Mouse (Mus musculus): ENCODE results near the gene Urah.

Urah gene

DNA sequence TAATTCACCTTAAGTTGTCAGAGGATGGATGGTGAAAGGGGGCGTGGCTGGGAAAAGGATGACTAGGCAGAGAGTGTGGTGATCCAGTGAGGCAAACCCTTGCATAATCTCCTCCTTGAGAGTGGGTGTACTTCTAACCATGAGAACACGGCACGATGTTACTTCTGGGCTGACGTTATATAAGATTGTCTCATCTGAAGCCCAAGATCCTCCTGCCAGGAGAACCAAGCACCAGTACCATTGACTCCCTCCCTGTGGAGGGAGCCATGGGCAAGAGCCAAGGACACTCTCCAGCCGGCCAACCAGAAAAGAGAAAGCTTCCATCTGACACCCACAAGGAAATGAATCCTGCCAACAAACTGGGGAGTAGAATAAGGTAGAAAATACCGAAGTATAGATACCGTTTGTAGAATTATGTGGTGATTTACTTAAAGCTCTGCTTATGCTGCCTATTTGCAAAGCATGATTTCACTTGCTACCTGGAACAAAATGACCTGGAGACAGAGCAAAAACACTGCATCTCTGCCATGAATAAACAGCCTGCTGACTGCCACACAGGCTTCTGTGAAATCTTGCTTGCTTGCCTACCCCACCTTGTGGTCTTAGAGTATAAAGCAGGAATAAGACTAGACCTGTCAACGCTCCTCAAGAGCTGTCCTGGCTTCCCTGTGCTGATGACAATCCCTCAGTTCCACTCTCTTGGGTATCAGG is 6.5 kb upstream of the Urah start:
- no peak for TF ChIP-seq GATA4 (IDR thresholded peaks at IDR 0.05; ENCODE audit: insufficient replicate concordance, low read length)

DNA sequence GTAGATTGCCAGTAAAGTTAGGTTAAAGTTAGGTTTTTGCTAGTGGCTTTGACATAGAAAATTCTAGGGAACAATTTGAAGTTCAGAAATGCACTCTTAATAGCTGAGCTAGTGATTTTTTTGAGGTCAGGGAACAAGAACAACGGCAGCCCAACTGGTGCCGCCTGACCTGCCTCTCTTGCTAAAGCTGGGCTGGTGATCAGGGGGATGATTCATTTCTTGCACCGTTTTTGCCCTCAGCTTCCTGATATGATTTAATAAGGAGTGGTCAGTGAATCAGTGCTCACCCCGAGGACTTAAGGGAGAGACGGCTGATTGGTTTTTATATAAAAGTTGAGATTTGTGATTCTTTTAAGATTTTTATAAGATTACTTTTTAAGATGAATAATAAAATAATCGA is 3.4 kb upstream of the Urah start:
- no peak for TF ChIP-seq GATA4 (IDR thresholded peaks at IDR 0.05; ENCODE audit: insufficient replicate concordance, low read length)

DNA sequence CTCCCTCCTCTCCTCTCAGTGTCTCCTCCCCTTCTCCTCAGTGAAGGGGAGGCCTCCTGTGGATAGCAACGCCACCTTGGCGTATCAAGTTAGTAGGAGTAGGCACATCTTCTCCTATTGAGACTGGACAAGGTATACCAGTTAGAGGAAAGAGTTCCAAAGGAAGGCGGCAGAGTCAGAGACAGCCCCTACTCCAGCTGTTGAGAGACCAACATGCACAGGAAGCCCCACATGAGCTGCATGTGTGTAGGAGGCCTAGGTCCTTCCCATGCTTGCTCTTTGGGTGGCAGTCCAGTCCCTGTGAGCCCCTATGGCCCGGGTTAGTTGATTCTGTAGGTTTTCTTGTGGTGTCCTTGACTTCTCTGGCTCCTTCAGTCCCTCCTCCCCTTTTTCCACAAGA is 1.5 kb upstream of the Urah start:
- TF ChIP-seq GATA4 (IDR thresholded peaks at IDR 0.05; ENCODE audit: insufficient replicate concordance, low read length), result no peak

DNA sequence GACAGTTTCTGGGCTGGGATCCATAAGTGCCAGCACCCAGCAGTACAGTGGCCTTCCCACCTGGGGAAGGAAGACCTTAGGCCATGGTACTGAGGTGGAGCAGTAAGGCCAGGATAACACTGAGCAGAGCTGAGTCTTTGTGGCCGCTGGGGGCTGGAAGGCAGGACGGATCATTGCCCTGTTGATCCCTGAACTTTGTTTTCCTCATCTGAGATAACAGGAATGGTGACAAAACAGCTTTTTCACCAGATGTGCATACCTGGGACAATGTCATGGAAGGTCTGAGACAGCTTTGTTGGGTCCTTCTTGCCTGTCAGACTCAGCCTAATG is 905 bp downstream of the Urah start:
- peak; percentile 38; the same call in 1 of the 2 replicates for TF ChIP-seq GATA4 (IDR thresholded peaks at IDR 0.05; ENCODE audit: insufficient replicate concordance, low read length)

DNA sequence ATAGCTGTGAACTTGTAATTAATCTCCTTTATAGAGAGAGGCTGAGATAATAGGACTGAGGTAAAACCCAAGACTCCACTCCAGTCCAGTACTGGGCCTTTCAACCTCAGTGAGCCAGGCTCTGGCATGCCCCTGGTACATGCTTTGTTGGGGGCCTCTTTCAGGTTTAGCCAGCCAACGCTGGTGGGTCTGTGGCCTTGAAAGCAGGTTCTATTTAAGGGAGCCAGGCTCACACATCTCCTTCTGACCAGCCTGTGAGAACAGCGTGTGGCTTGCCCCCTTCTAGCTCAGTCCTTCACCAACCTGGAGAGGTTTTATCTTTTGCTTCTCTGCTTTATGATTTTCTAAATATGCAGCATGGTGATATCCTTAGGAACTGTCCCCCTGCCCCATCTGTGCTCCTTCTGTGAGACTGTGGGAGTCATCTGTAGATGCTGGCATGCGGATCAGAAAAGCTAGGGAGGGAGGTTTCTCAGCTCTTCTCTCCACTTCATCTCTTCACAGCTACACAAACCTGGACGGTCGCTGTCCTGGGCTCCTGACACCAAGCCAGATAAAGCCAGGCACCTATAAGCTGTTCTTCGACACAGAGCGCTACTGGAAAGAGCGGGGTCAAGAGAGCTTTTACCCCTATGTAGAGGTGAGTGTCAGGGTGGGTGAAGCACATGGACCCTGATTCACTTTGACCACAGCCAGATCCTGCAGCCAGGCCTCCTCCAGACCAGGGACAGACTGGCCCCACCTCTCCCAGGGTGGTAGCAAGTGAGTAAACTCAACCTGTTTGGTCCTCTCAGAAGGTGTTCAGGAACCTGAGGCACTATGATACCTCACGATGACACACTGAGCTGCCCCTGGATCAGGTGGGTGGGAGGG is 1.7 kb downstream of the Urah start:
- no peak for TF ChIP-seq GATA4 (IDR thresholded peaks at IDR 0.05; ENCODE audit: insufficient replicate concordance, low read length)

DNA sequence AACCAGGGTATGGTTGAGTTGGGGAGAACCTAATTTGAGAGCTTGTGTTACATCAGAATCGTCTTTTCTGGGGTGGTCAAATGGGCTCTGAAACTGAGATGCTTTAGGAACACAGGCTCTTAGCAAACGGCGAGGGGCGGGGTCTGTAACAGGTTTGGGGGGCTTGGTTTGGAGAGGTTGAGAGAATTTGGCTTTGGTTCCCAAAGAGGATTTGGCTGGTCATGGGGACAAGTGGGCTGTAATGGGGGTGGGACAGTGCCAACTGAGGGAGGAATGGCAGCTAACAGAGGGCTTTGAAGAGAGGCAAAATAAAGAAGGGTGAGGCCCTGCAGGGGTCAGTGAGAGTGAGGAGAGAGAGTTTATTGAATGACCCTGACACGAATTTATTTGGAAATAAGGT is 4.7 kb downstream of the Urah start:
- no peak for TF ChIP-seq GATA4 (IDR thresholded peaks at IDR 0.05; ENCODE audit: insufficient replicate concordance, low read length)

DNA sequence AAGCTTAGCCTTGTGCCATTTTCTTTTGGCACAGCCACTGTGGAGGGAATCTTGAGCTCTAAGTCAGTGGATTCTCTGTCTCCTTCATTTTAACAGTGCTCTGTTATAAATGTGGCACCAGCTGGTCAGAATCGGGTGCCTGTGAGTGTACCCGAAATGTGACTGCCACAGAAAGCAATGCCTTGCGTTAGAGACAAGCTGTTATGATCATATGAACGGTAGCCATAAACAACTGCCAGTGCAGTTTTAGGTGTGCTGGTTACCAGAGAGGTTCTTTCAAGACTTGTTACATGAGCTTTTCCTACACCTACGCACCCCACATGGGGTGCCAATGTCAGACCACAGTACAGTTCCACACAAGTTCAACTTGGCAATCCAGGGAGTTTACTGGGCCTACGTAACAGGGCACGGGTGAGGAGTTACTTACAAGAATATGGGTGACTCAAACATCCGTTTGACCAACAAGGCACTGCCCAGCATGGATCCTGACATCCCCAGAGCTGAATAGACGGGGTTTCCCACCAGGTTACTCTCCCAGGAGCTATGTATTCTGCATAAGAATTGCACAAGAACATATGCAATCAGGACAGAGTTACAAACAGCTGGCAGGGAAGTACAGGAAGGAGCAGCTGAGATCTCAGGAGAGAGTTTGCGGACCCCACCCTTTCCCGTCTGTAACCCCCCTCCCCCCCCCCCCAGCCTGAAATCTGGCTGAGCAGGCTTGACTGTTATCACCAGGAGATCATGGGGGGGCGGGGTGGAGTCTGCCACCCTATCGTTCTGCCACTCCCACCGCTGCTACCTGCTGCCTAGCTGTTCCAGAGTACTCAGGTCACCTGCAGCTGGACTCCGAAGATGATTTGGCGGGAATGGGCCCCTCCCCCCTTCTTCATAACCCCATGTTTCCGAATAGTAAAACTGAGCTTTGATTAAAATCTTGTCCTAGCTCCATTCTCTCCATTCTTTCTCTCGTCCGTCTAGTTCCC is 6.2 kb downstream of the Urah start:
- TF ChIP-seq GATA4 (IDR thresholded peaks at IDR 0.05; ENCODE audit: insufficient replicate concordance, low read length), result no peak

DNA sequence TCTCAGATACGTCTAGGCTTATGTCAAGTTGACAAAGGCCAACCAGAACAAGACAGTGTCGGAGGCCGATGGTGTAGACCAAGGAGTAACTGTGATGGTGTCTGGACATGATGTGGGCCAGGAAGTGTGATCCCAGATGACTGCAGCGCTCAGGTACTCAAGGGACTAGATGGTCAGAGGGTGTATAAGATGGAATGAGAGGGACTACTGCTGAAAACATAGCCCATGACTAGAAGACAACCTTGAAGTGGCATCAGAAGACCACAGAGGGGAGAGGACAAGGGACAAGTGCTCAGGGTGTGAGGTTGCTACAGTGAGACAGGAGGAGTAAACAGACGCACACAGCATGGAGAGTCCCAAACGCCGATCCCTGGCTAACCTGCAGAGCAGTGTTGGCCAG is 9.0 kb downstream of the Urah start:
- no peak for TF ChIP-seq GATA4 (IDR thresholded peaks at IDR 0.05; ENCODE audit: insufficient replicate concordance, low read length)

DNA sequence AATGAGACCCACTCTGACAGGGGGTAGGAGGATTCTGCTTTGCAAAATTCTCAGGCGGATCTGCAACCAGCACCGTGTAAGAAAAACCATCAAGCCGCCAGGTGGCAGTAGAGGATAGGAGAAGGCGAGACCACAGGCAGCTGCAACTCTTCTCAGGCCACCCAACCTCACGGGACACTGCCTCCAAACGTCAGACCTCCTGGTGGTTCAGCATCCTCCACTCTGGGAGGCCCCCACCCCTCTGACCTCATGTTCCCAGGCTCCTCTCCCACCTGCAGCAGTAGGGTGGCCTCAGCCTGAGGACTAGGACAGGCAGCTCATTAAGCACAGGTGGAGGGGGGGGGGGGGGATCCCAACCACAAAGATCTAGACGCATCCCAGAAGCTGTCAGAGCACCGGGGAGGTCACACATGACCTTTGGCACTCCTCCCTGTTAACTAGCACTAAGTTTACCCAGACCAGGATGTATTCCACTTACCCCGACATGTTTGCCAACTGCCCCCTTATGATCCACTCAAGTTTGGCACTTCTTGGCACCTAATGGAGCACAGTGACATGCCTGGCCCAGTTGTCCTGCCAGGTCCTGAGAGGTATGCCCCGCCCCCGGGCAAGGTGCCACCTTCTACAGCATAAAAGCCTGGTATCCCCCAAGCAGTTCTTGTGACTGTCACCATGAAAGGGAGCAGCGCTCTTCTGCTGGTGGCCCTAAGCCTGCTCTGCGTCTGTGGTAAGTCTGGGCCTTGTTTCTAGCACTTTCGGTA is 10.3 kb downstream of the Urah start, which contains the start of gene Scgb1c1:
Scgb1c1 (plus strand) TSS at position 643 of the 761 bp plus-strand sequence.
- TF ChIP-seq GATA4 (IDR thresholded peaks at IDR 0.05; ENCODE audit: insufficient replicate concordance, low read length), result no peak

DNA sequence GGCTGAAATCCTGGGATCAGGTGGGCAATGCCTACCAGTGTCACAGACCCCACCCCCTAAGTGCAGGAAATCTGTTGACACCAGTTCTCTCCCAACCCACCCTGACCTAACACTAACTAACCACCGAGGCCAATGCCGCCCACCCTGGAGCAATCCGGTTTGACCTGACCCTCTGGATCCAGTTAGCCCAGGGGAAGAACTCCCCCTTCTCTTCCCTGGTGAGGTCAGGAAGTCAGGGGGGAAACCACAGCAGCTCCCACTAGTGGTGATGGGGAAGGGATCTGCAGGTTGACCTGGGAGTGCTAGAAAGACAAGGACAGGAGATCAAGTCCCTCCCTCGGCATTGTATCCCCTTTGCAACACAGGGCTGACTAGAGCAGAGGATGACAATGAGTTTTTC is 10.9 kb downstream of the Urah start:
- no peak for TF ChIP-seq GATA4 (IDR thresholded peaks at IDR 0.05; ENCODE audit: insufficient replicate concordance, low read length)

DNA sequence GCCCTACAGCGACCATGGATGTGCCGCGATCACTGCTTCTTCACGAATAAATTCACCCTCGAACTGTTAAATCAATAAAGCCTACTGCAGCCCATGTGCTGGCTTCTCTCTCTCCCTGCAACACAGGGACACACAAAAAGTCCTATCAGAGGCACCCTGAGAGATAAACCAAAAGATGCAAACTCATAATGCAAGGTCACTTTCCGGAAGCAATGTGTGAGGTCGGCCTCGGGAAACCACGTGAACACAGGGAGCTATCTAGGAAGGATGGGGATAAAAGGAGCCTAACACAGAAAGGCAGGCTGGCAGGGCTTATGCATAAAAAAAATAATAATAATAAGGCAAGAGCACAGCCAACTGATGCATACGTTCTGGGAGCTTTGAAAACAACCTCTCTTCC is 11.9 kb downstream of the Urah start:
- TF ChIP-seq GATA4 (IDR thresholded peaks at IDR 0.05; ENCODE audit: insufficient replicate concordance, low read length), result no peak

DNA sequence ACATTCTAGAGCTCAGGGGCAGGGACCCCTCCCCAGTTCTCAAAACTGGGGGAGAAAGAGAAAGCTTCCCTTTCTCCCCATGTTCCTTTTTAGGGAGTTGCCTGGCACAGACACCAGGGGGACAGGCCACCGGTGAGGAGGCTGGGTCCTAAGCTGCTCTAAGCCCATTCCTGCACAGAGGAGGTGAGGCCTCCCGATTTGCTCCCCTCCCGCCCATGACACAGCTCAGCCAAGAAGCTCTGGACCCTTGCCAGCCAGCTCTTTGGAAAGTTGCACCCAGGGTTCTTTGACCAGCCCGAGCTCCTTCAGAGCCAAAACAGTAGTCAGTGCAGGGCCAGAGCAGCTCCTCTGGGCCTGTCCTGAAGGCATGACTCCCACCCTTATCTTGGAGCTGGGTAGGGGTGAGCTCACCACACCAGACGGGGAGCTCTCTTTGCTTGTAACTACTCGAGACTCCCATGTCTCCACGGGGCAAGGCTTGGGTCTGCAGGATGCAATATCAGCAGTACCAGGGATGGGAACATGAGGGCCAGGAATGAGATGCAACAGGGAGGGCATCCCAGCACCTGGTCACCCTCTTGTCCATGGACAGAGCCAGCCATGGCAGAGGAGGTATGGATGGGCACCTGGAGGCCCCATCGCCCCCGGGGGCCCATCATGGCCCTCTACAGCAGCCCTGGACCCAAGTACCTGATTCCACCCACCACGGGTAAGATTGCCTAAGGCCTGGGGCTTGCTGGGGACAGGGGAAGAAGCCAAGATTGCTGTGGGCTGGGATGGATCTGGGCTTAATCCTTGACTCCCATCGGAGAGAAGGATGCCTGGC is 13.2 kb downstream of the Urah start, which contains the start of gene Odf3:
Odf3 (plus strand) TSS at position 51 of the 826 bp plus-strand sequence.
- no peak for TF ChIP-seq GATA4 (IDR thresholded peaks at IDR 0.05; ENCODE audit: insufficient replicate concordance, low read length)

DNA sequence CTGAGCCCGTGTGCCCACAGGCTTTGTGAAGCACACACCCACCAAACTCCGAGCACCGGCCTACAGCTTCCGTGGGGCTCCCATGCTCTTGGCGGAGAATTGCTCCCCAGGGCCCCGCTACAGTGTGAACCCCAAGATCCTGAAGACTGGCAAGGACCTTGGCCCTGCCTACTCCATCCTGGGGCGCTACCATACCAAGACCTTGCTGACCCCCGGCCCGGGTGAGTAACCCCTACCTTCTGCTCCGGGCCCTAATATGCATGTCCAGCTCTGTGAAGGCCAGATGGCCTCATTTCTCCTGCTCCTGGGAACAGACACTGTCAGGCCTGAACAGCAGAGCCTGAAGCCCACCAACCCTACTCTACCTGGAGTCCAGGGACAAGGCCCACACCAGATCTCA is 13.8 kb downstream of the Urah start:
- no peak for TF ChIP-seq GATA4 (IDR thresholded peaks at IDR 0.05; ENCODE audit: insufficient replicate concordance, low read length)

DNA sequence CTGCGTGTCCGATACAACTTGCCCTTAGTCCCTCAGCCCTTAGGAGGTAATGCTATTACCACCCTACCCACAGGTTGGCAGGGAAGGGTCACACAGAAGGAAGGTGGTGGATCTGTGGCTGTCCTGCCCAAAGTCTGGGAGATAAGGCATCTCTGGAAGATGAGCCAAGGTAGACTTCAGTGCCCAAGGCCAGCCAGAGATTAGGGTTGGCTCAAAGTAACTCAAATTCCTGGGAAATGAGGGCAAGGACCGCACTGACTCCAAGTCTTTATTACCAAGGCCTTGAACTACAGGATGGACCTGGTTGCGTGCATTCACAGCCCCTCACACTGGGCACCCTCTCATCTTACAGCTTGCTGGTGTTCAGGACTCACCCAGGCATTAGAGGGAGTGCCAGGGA is 17.1 kb downstream of the Urah start:
- TF ChIP-seq GATA4 (IDR thresholded peaks at IDR 0.05; ENCODE audit: insufficient replicate concordance, low read length), result no peak

Measured in liver, adult (tissue).